Mouse (Mus musculus): ENCODE measurements around the gene Nfe2l2. TPM values are rescaled to one million over a fixed set of nuclear protein-coding genes. Genes with fewer than 3 reads are reported as not detected.

Gene Nfe2l2
- polyA plus RNA-seq, 1 experiment from 2014 or later = 11.4 TPM

DNA sequence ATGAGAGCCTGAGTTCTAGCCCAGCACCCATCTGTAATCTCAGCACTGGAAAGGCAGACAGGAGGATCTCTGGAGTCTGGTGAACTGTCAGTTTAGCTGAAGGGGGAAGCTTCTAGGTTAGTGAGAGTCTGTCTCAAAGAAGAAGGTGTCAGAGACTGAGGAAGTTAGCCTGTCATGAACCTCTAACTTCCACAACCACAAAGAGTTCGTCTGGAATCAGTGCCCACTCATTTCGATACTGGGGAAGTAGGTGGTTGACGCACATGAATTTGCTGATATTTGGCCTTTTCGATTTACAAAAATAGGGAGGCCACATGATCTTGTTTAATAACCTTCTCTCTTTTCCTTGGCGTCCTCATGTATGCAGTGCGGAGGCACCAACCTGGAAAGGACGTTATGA lies 28.7 kb upstream of the Nfe2l2 start:
- Histone ChIP-seq H3K9ac (replicated peaks; ENCODE audit: low read length) (no peak overlapping the region), H3K27me3 (ENCODE audit: control insufficient read depth, insufficient read depth, low read length) (no peaks in the 10 kb centered on the region), H3K27ac (replicated peaks; ENCODE audit: low read depth, low read length) (no peak overlapping the region), H3K4me1 (ENCODE audit: control insufficient read depth, insufficient read depth, low read length) (no peaks in the 10 kb centered on the region), H3K36me3 (ENCODE audit: control insufficient read depth, insufficient read depth, low read length) (no peaks in the 10 kb centered on the region), H3K4me2 (ENCODE audit: low read length) (no peak overlapping the region), H3K9me3 (ENCODE audit: control insufficient read depth, low read length) (no peaks in the 10 kb centered on the region), H3K4me3 (replicated peaks; ENCODE audit: low read depth, low read length) (no peak overlapping the region)
- ATAC-seq (ENCODE audit: low FRiP score, low TSS enrichment) (no peak), DNase-seq (no peak)
- 93% methylated on average over 7 of the region's 7 CpGs for WGBS

DNA sequence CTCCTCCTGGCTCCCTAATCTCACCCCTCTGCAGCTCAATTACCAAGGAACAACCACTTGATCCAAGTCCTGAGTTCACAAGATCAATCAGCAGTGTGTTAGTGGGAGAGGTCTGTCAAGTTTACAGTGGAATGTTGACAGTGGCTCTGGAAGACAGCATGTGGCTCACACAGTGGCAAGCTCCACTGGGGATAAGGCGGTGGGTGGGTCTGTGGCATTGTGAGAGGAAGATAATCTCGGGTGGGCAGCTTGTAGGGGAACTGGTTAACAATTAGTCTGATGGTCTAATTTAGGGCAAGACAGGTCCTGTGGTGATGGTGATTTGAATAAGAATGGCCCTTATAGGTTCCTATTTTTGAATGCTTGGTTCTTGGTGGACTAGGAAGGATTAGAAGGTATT lies 27.5 kb upstream of the Nfe2l2 start:
- ATAC-seq (ENCODE audit: low FRiP score, low TSS enrichment) (no peak), DNase-seq (no peak)
- Histone ChIP-seq H3K4me3 (replicated peaks; ENCODE audit: low read depth, low read length) (no peak overlapping the region), H3K27me3 (ENCODE audit: control insufficient read depth, insufficient read depth, low read length) (no peaks in the 10 kb centered on the region), H3K4me1 (ENCODE audit: control insufficient read depth, insufficient read depth, low read length) (no peaks in the 10 kb centered on the region), H3K27ac (replicated peaks; ENCODE audit: low read depth, low read length) (no peak overlapping the region), H3K9ac (replicated peaks; ENCODE audit: low read length) (no peak overlapping the region), H3K36me3 (ENCODE audit: control insufficient read depth, insufficient read depth, low read length) (no peaks in the 10 kb centered on the region), H3K9me3 (ENCODE audit: control insufficient read depth, low read length) (no peaks in the 10 kb centered on the region), H3K4me2 (ENCODE audit: low read length) (no peak overlapping the region)
- 40% methylated on average over 2 of the region's 2 CpGs for WGBS

DNA sequence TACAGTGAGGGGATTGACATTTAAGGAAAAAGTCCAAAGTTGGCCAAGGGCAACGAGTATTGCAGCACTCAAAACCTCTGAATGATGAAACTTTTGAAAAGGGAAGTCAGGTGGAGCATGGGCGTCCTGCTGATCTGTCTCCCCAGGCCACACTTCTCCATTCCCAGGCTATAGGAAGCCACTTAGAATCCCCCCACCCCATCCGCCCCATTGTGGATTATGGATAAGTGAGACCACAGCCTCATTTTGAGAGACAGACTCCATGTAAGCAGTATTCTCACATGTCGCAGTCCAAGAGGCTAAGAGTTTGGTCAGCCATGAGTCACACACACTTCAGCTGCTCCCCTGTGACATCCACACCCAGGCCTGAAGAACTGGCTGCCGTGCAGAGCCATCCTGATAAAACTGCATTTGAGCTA lies 26.8 kb upstream of the Nfe2l2 start:
- no peak overlapping the region for H3K4me3 ChIP-seq (replicated peaks; ENCODE audit: low read depth, low read length)
- no peak overlapping the region for H3K4me2 ChIP-seq (ENCODE audit: low read length)
- H3K27ac ChIP-seq (replicated peaks; ENCODE audit: low read depth, low read length) = no peak overlapping the region
- no peaks in the 10 kb centered on the region for H3K36me3 ChIP-seq (ENCODE audit: control insufficient read depth, insufficient read depth, low read length)
- DNase-seq (no peak), ATAC-seq (ENCODE audit: low FRiP score, low TSS enrichment) (no peak)
- 81% methylated on average over 5 of the region's 5 CpGs for WGBS
- no peak overlapping the region for H3K9ac ChIP-seq (replicated peaks; ENCODE audit: low read length)
- H3K4me1 ChIP-seq (ENCODE audit: control insufficient read depth, insufficient read depth, low read length) = no peaks in the 10 kb centered on the region
- H3K27me3 ChIP-seq (ENCODE audit: control insufficient read depth, insufficient read depth, low read length) = no peaks in the 10 kb centered on the region
- no peaks in the 10 kb centered on the region for H3K9me3 ChIP-seq (ENCODE audit: control insufficient read depth, low read length)

DNA sequence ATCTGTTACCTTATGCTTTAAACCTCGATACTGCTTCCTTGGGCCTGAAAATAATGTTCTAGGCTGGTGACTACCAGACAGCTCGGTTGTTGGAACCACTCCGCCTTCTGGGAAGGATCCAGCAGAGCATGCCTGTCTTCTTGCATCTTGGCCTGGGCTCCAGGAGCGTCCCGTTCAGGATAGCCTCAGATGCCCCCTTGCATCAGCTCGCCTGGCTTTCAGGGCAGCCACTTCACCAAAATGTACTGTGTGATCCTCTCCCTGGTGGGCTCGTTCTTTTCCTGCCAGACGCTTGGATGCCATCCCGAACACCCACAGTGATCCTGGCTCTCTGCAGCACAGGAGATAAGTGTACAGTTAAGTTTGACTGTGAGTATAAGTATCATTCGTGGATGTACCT lies 25.6 kb upstream of the Nfe2l2 start:
- Histone ChIP-seq H3K27ac (replicated peaks; ENCODE audit: low read depth, low read length) (no peak overlapping the region), H3K27me3 (ENCODE audit: control insufficient read depth, insufficient read depth, low read length) (no peaks in the 10 kb centered on the region), H3K9ac (replicated peaks; ENCODE audit: low read length) (no peak overlapping the region), H3K36me3 (ENCODE audit: control insufficient read depth, insufficient read depth, low read length) (no peaks in the 10 kb centered on the region), H3K4me3 (replicated peaks; ENCODE audit: low read depth, low read length) (no peak overlapping the region), H3K9me3 (ENCODE audit: control insufficient read depth, low read length) (no peaks in the 10 kb centered on the region), H3K4me1 (ENCODE audit: control insufficient read depth, insufficient read depth, low read length) (no peaks in the 10 kb centered on the region), H3K4me2 (ENCODE audit: low read length) (no peak overlapping the region)
- WGBS = 84% methylated on average over 10 of the region's 10 CpGs
- DNase-seq (no peak), ATAC-seq (ENCODE audit: low FRiP score, low TSS enrichment) (no peak)

DNA sequence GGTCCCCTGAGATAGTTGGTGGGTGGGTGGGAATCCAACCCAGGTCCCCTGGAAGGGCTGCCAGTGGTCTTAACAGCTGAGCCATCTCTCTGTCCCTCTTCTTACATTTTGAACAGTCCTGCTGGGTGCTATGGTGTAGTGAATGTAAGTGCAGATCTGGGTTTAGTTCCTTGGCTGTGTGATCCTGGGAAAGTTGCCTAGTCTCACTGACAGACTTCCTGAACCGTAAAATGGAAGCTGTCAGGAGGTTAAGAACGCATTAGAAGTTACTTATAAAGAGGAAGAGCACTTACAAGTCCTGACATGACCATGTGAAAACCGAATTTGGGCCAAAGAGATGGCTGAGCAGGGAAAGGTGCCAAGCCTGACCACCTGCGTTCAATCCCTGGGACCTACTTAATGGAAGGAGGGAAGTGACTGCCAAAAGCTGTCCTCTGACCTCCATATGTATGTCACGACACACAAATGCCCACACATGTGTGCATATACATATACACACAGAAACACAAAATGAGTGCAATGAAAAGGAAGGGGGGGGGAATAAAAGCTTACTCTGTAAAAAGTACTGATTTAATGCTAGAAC lies 20.5 kb upstream of the Nfe2l2 start:
- no peak for DNase-seq
- Histone ChIP-seq H3K4me2 (ENCODE audit: low read length) (no peak overlapping the region), H3K36me3 (ENCODE audit: control insufficient read depth, insufficient read depth, low read length) (no peaks in the 10 kb centered on the region), H3K9ac (replicated peaks; ENCODE audit: low read length) (no peak overlapping the region), H3K4me1 (ENCODE audit: control insufficient read depth, insufficient read depth, low read length) (no peaks in the 10 kb centered on the region), H3K27me3 (ENCODE audit: control insufficient read depth, insufficient read depth, low read length) (no peaks in the 10 kb centered on the region), H3K4me3 (replicated peaks; ENCODE audit: low read depth, low read length) (no peak overlapping the region), H3K27ac (replicated peaks; ENCODE audit: low read depth, low read length) (no peak overlapping the region), H3K9me3 (ENCODE audit: control insufficient read depth, low read length) (no peaks in the 10 kb centered on the region)
- no peak for ATAC-seq (ENCODE audit: low FRiP score, low TSS enrichment)
- WGBS = 73% methylated on average over 5 of the region's 5 CpGs

DNA sequence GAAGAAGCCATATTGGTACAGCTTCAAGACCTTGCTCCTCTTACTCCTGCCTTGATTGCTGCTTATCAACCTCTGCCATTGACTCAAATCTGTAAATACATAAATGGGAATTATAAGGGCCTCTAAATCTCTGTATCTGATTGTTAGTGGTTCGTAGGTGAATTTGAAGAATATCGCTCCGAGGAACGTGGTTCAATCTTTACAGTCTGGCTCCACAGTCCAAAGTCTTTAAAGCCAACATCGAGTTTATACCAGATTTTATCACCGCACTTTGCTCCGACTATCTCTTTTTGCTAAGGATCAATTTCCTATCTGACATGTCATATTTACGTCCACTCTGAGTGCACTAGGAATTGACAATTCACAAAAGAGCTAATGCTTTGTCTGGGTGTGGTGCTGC lies 19.0 kb upstream of the Nfe2l2 start:
- 95% methylated on average over 8 of the region's 8 CpGs for WGBS

DNA sequence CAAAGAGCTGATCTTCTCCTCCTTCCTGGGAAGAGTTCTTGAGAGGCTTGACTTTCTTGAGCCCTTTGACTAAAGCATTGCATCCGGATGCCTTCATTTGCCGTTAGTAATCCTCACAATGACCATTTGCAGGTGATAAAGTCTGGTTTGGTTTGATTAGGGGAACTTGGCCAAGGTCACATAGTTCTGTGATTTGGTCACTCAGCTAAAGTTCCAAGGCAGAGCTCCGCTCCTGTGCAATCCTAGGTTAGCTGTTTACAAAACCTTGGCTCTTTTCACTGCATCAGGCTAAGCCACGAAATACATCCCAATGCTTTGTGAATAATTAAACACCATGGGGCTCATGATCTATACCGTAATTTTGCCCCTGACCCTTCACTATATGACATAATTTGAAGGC lies 18.5 kb upstream of the Nfe2l2 start:
- H3K27me3 ChIP-seq (ENCODE audit: control insufficient read depth, insufficient read depth, low read length) = no peaks in the 10 kb centered on the region
- no peaks in the 10 kb centered on the region for H3K36me3 ChIP-seq (ENCODE audit: control insufficient read depth, insufficient read depth, low read length)
- ATAC-seq (ENCODE audit: low FRiP score, low TSS enrichment) = no peak
- H3K4me3 ChIP-seq (replicated peaks; ENCODE audit: low read depth, low read length) = no peak overlapping the region
- DNase-seq = no peak
- no peak overlapping the region for H3K27ac ChIP-seq (replicated peaks; ENCODE audit: low read depth, low read length)
- H3K9me3 ChIP-seq (ENCODE audit: control insufficient read depth, low read length) = no peaks in the 10 kb centered on the region
- no peak overlapping the region for H3K9ac ChIP-seq (replicated peaks; ENCODE audit: low read length)
- 86% methylated on average over 5 of the region's 5 CpGs for WGBS
- no peak overlapping the region for H3K4me2 ChIP-seq (ENCODE audit: low read length)
- no peaks in the 10 kb centered on the region for H3K4me1 ChIP-seq (ENCODE audit: control insufficient read depth, insufficient read depth, low read length)

More for the DNA sequence above, 19.0 kb upstream of the Nfe2l2 start:
- no peak for ATAC-seq (ENCODE audit: low FRiP score, low TSS enrichment)
- H3K36me3 ChIP-seq (ENCODE audit: control insufficient read depth, insufficient read depth, low read length) = no peaks in the 10 kb centered on the region
- no peaks in the 10 kb centered on the region for H3K27me3 ChIP-seq (ENCODE audit: control insufficient read depth, insufficient read depth, low read length)
- H3K9me3 ChIP-seq (ENCODE audit: control insufficient read depth, low read length) = no peaks in the 10 kb centered on the region
- H3K9ac ChIP-seq (replicated peaks; ENCODE audit: low read length) = no peak overlapping the region
- no peak overlapping the region for H3K4me2 ChIP-seq (ENCODE audit: low read length)
- no peaks in the 10 kb centered on the region for H3K4me1 ChIP-seq (ENCODE audit: control insufficient read depth, insufficient read depth, low read length)
- H3K27ac ChIP-seq (replicated peaks; ENCODE audit: low read depth, low read length) = no peak overlapping the region
- no peak for DNase-seq
- H3K4me3 ChIP-seq (replicated peaks; ENCODE audit: low read depth, low read length) = no peak overlapping the region

DNA sequence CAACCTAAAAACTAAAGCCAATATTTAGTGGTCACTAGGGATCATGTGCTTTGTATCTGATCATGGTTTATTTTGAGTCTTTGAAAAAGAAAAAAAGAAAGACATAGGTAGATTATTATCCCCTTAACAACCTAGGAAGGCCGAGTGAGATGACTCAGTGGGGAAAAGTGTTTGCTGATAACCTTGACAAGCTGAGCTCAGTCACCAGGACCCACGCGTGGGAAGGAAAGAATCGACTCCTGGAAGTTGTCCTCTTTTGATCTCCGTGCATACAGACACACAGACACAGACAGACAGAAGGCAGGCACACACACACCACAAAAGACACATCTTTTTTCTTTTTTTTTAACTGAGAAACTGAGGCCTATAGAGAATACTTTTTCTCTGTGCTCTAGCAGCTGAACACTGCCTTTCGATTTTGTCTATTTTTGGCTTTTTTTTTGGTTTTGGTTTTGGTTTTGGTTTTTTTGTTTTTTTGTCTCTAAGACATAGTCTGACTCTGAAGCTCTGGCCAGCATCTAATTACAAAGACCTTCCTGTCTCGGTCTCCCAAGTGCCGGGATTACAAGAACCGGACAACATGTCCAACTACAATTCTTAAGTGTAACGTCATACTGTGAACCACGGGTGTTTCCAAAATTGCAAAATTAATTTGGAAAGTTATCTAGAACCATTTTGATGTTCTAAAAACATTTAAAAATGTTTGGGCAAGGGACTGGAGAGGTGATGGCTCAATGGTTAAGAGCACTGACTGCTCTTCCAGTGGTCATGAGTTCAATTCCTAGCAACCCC lies 16.0 kb upstream of the Nfe2l2 start:
- Histone ChIP-seq H3K4me1 (ENCODE audit: control insufficient read depth, insufficient read depth, low read length) (no peaks in the 10 kb centered on the region), H3K27ac (replicated peaks; ENCODE audit: low read depth, low read length) (no peak overlapping the region), H3K9ac (replicated peaks; ENCODE audit: low read length) (no peak overlapping the region), H3K27me3 (ENCODE audit: control insufficient read depth, insufficient read depth, low read length) (no peaks in the 10 kb centered on the region), H3K36me3 (ENCODE audit: control insufficient read depth, insufficient read depth, low read length) (no peaks in the 10 kb centered on the region), H3K4me2 (ENCODE audit: low read length) (no peak overlapping the region), H3K4me3 (replicated peaks; ENCODE audit: low read depth, low read length) (no peak overlapping the region), H3K9me3 (ENCODE audit: control insufficient read depth, low read length) (no peaks in the 10 kb centered on the region)
- WGBS = 85% methylated on average over 11 of the region's 11 CpGs
- ATAC-seq (ENCODE audit: low FRiP score, low TSS enrichment) (no peak), DNase-seq (no peak)

DNA sequence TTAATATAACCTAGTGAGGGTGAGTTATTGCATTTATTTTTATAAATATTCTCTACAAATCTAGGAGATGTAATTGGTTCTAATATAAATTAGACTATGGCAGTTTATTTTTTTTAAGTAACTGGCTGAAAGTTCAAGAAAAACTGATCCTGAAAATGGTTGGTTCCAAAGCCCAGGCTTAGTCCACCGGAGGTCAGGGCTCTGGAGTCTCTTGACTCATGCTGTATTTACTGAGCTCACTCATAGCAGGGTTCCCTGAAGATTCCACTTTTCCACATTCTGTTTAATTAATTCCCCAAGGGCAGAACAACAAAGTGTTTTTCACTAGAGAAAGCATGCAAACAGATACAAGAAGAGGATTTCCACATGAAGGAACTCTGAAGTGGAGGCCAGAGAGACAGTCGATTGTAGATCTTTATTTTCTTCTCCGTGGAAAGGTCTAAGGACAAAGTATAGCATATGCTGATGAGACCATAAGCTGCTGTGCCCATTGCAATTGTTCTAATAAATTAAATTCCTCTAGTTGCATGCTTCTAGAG lies 15.0 kb upstream of the Nfe2l2 start:
- H3K9ac ChIP-seq (replicated peaks; ENCODE audit: low read length) = no peak overlapping the region
- no peaks in the 10 kb centered on the region for H3K27me3 ChIP-seq (ENCODE audit: control insufficient read depth, insufficient read depth, low read length)
- H3K4me1 ChIP-seq (ENCODE audit: control insufficient read depth, insufficient read depth, low read length) = no peaks in the 10 kb centered on the region
- no peaks in the 10 kb centered on the region for H3K36me3 ChIP-seq (ENCODE audit: control insufficient read depth, insufficient read depth, low read length)
- no peak overlapping the region for H3K27ac ChIP-seq (replicated peaks; ENCODE audit: low read depth, low read length)
- no peak overlapping the region for H3K4me2 ChIP-seq (ENCODE audit: low read length)
- DNase-seq (no peak), ATAC-seq (ENCODE audit: low FRiP score, low TSS enrichment) (no peak)
- H3K4me3 ChIP-seq (replicated peaks; ENCODE audit: low read depth, low read length) = no peak overlapping the region
- WGBS = 67% methylated on average over 3 of the region's 3 CpGs
- no peaks in the 10 kb centered on the region for H3K9me3 ChIP-seq (ENCODE audit: control insufficient read depth, low read length)
